In genomic region chr6:55367126-55367525, GRCm38 (mm10) we compare ENCODE assay signal across 29 mouse cellular contexts. TPM values are rescaled to one million over a fixed set of nuclear protein-coding genes. Genes with fewer than 3 reads are reported as not detected.
DNase-seq lines count a peak whose midpoint lies in the region; ATAC-seq and TF ChIP-seq lines count a peak whose summit lies in the region.
"Had no signal": no experiment of that assay in that cellular context is flagged by ENCODE, and none has a peak within 500 bp of the region (broad histone marks: within the 10 kb centered on the region; RNA-seq: fewer than 3 reads in every experiment).

No protein-coding gene starts in this region.

- TF ChIP-seq POLR2A in thymus, adult 2 months (IDR thresholded peaks at IDR 0.05; ENCODE audit: control insufficient read depth, extremely low read depth, insufficient read depth, low read length, poor library complexity), result no peak

- peak overlapping the region; percentile 86 for H3K27ac ChIP-seq in liver, embryonic 11.5 days (ENCODE audit: low read depth, low read length)
- peak overlapping the region; percentile 79 for H3K27ac ChIP-seq in liver, embryonic 15.5 days (replicated peaks)
- no peak overlapping the region for H3K27ac ChIP-seq in thymus, adult 2 months (ENCODE audit: control insufficient read depth, insufficient read depth, low read length)
- H3K27ac ChIP-seq in hindbrain, embryonic 12.5 days, result no peak overlapping the region
- H3K27ac ChIP-seq: embryonic facial prominence, embryonic 15.5 days; forebrain, embryonic 12.5 days; gastrocnemius, adult 2 months; heart, embryonic 13.5 days; hindbrain, embryonic 13.5 days had no signal

- no peak overlapping the region for H3K4me3 ChIP-seq in liver, embryonic 11.5 days (ENCODE audit: low read depth, low read length)
- H3K4me3 ChIP-seq in liver, embryonic 15.5 days (replicated peaks), result no peak overlapping the region
- H3K4me3 ChIP-seq in thymus, adult 2 months (ENCODE audit: control insufficient read depth, insufficient read depth, low read length), result no peak overlapping the region
- no peak overlapping the region for H3K4me3 ChIP-seq in hindbrain, embryonic 12.5 days
- H3K4me3 ChIP-seq: embryonic facial prominence, embryonic 15.5 days; forebrain, embryonic 12.5 days; gastrocnemius, adult 2 months; heart, embryonic 13.5 days; hindbrain, embryonic 13.5 days had no signal

- no peak overlapping the region for H3K9ac ChIP-seq in liver, embryonic 11.5 days (ENCODE audit: low read depth, low read length)
- no peak overlapping the region for H3K9ac ChIP-seq in liver, embryonic 15.5 days
- no peak overlapping the region for H3K9ac ChIP-seq in hindbrain, embryonic 12.5 days
- H3K9ac ChIP-seq: embryonic facial prominence, embryonic 15.5 days; forebrain, embryonic 12.5 days; heart, embryonic 13.5 days; hindbrain, embryonic 13.5 days had no signal

- H3K4me2 ChIP-seq in liver, embryonic 11.5 days, result no peak overlapping the region
- H3K4me2 ChIP-seq in liver, embryonic 15.5 days, result no peak overlapping the region
- H3K4me2 ChIP-seq in hindbrain, embryonic 12.5 days (replicated peaks), result no peak overlapping the region
- H3K4me2 ChIP-seq: embryonic facial prominence, embryonic 15.5 days; forebrain, embryonic 12.5 days; heart, embryonic 13.5 days; hindbrain, embryonic 13.5 days had no signal

- no peaks in the 10 kb centered on the region for H3K36me3 ChIP-seq in liver, embryonic 11.5 days (ENCODE audit: control insufficient read depth, insufficient read depth, low read length)
- no peaks in the 10 kb centered on the region for H3K36me3 ChIP-seq in liver, embryonic 15.5 days (replicated peaks)
- H3K36me3 ChIP-seq in thymus, adult 2 months (ENCODE audit: control insufficient read depth, insufficient read depth, low read length), result no peaks in the 10 kb centered on the region
- no peaks in the 10 kb centered on the region for H3K36me3 ChIP-seq in hindbrain, embryonic 12.5 days
- H3K36me3 ChIP-seq: embryonic facial prominence, embryonic 15.5 days; forebrain, embryonic 12.5 days; heart, embryonic 13.5 days; hindbrain, embryonic 13.5 days had no signal

- intact Hi-C loops in heart, postnatal 36 days (cut with DNase I), result no loop called here

- DNase-seq in heart, adult 11 months, result peak; percentile 16
- no peak for DNase-seq in heart, postnatal 36 days
- no peak for DNase-seq in liver, embryonic 11.5 days (ENCODE audit: low spot score)
- no peak for DNase-seq in thymus, postnatal 0 days (ENCODE audit: low spot score)
- DNase-seq in thymus, adult 2 months, result no peak
- DNase-seq: adrenal gland, postnatal 10 days; cerebellum, adult 11 months; cerebellum, adult 8-10 months; cerebellum, postnatal 14 days; embryo, embryonic 11 days; gastrocnemius, adult 2 months; gastrocnemius, postnatal 25 days; heart, postnatal 4 days had no signal

- no peak for TF ChIP-seq CTCF in thymus, adult 2 months (IDR thresholded peaks at IDR 0.05; ENCODE audit: borderline replicate concordance, control insufficient read depth, extremely low read depth, insufficient read depth, low read length, poor library complexity)

- H3K9me3 ChIP-seq in liver, embryonic 11.5 days (ENCODE audit: control insufficient read depth, low read length), result no peaks in the 10 kb centered on the region
- H3K9me3 ChIP-seq in liver, embryonic 15.5 days (replicated peaks), result 0 out of 2 replicates have a peak, but pooled peaks cover 3% of the 10 kb centered on the region
- no peaks in the 10 kb centered on the region for H3K9me3 ChIP-seq in hindbrain, embryonic 12.5 days (replicated peaks)
- H3K9me3 ChIP-seq: embryonic facial prominence, embryonic 15.5 days; forebrain, embryonic 12.5 days; heart, embryonic 13.5 days; hindbrain, embryonic 13.5 days had no signal

- ATAC-seq in liver, embryonic 11.5 days (replicated peaks; ENCODE audit: low FRiP score), result peak; percentile 94
- peak; percentile 90 for ATAC-seq in liver, embryonic 15.5 days (ENCODE audit: insufficient read depth)
- peak; percentile 92 for ATAC-seq in megakaryocyte-erythroid progenitor cell, adult 5-6 weeks (replicated peaks; ENCODE audit: low FRiP score, low TSS enrichment, poor library complexity, severe bottlenecking)
- no peak for ATAC-seq in hindbrain, embryonic 12.5 days (ENCODE audit: low FRiP score)
- ATAC-seq: forebrain, embryonic 16.5 days had no signal

- peaks cover 19% of the 10 kb centered on the region for H3K4me1 ChIP-seq in liver, embryonic 11.5 days (replicated peaks; ENCODE audit: control insufficient read depth, insufficient read depth, low read length)
- peaks cover 60% of the 10 kb centered on the region for H3K4me1 ChIP-seq in liver, embryonic 15.5 days (replicated peaks)
- no peaks in the 10 kb centered on the region for H3K4me1 ChIP-seq in thymus, adult 2 months (replicated peaks; ENCODE audit: control insufficient read depth, insufficient read depth, low read length)
- no peaks in the 10 kb centered on the region for H3K4me1 ChIP-seq in hindbrain, embryonic 12.5 days
- H3K4me1 ChIP-seq: embryonic facial prominence, embryonic 15.5 days; forebrain, embryonic 12.5 days; heart, embryonic 13.5 days; hindbrain, embryonic 13.5 days had no signal

- H3K27me3 ChIP-seq in liver, embryonic 11.5 days (replicated peaks; ENCODE audit: control insufficient read depth, insufficient read depth, low read length), result no peaks in the 10 kb centered on the region
- H3K27me3 ChIP-seq in liver, embryonic 15.5 days, result no peaks in the 10 kb centered on the region
- no peaks in the 10 kb centered on the region for H3K27me3 ChIP-seq in thymus, adult 2 months (ENCODE audit: control insufficient read depth, insufficient read depth, low read length)
- no peaks in the 10 kb centered on the region for H3K27me3 ChIP-seq in hindbrain, embryonic 12.5 days
- H3K27me3 ChIP-seq: embryonic facial prominence, embryonic 15.5 days; forebrain, embryonic 12.5 days; heart, embryonic 13.5 days; hindbrain, embryonic 13.5 days had no signal

RNA-seq across cellular contexts. Expression of gene Ghrhr, which starts 9.0 kb away (rescaled TPM):
- not detected for total RNA-seq in heart, postnatal 36 days (2021)
- polyA plus RNA-seq in liver, embryonic 11.5 days (2014; fragmentation: Nextera tagmentation; extraction: Ambion mirVana), result not detected in 2 replicates
- 0.08 TPM in 1 of 2 replicates, not detected in the other for polyA plus RNA-seq in liver, embryonic 15.5 days (2015; fragmentation: Nextera tagmentation; extraction: Ambion mirVana)
- total RNA-seq in megakaryocyte-erythroid progenitor cell, adult 5-6 weeks (2014; fragmentation: Nextera tagmentation), result not detected in 2 replicates
- not detected in 2 replicates for total RNA-seq in megakaryocyte-erythroid progenitor cell, adult 5-6 weeks (2017)
- polyA plus RNA-seq in thymus, postnatal 0 days (2015; fragmentation: Nextera tagmentation; extraction: Ambion mirVana), result 0.10 TPM in 2 replicates
- polyA plus RNA-seq in thymus, adult 2 months (2012; rRNA removed), result 0.32 and 0.74 TPM in 2 replicates
- polyA plus RNA-seq in hindbrain, embryonic 12.5 days (2016; fragmentation: Nextera tagmentation; extraction: Ambion mirVana), result not detected in 2 replicates
- total RNA-seq: adrenal gland, postnatal 10 days; adrenal gland, postnatal 4 days; common myeloid progenitor, adult 5-6 weeks; gastrocnemius, adult 2 months; gastrocnemius, postnatal 25 days; granulocyte monocyte progenitor cell, adult 5-6 weeks; heart, postnatal 4 days; MEL had no signal
- polyA plus RNA-seq: brain, embryonic 14.5 days; C2C12; embryonic facial prominence, embryonic 11.5 days; embryonic facial prominence, embryonic 15.5 days; forebrain, embryonic 12.5 days; forebrain, embryonic 16.5 days; heart, embryonic 13.5 days; heart, postnatal 0 days; hindbrain, embryonic 13.5 days had no signal

RNA-seq across cellular contexts. Expression of gene Aqp1, which starts 30.9 kb away (rescaled TPM):
- 100 to 1,000 TPM; 360 to 594 TPM for total RNA-seq in heart, postnatal 36 days (2021)
- polyA plus RNA-seq in liver, embryonic 11.5 days (2014; fragmentation: Nextera tagmentation; extraction: Ambion mirVana), result 6.1 and 8.0 TPM in 2 replicates
- polyA plus RNA-seq in liver, embryonic 15.5 days (2015; fragmentation: Nextera tagmentation; extraction: Ambion mirVana), result 75.8 and 85.1 TPM in 2 replicates
- 441 and 451 TPM in 2 replicates for total RNA-seq in megakaryocyte-erythroid progenitor cell, adult 5-6 weeks (2014; fragmentation: Nextera tagmentation)
- 409 and 437 TPM in 2 replicates for total RNA-seq in megakaryocyte-erythroid progenitor cell, adult 5-6 weeks (2017)
- 45.1 and 51.8 TPM in 2 replicates for polyA plus RNA-seq in thymus, postnatal 0 days (2015; fragmentation: Nextera tagmentation; extraction: Ambion mirVana)
- polyA plus RNA-seq in thymus, adult 2 months (2012; rRNA removed), result 77.6 and 119 TPM in 2 replicates
- polyA plus RNA-seq in hindbrain, embryonic 12.5 days (2016; fragmentation: Nextera tagmentation; extraction: Ambion mirVana), result 11.9 and 12.7 TPM in 2 replicates

Comparison
In these comparisons a context has a peak if more than half of its experiments do, and no peak if none do; other contexts are left out.
1. H3K27ac ChIP-seq: peak in liver, embryonic 11.5 days (single experiment) and liver, embryonic 15.5 days (single experiment); none in thymus, adult 2 months (single experiment) and hindbrain, embryonic 12.5 days (single experiment).